Mouse (Mus musculus) testis, adult 2 months (tissue): ENCODE data around the gene Dst.

Source experiments
- CTCF ChIP-seq: fragments of 200-500 bp; IDR thresholded peaks from 2 replicates; pipeline ENCODE4 v1.5.1; 2012; ENCODE audit warnings: low read depth, mild to moderate bottlenecking, inconsistent platforms, low read length, moderate library complexity; ENCODE audit not compliant: control insufficient read depth, insufficient read depth, insufficient replicate concordance
- POLR2A ChIP-seq: fragments of 200-500 bp; IDR thresholded peaks from 2 replicates; pipeline ENCODE4 v1.6.1; 2012; ENCODE audit warnings: low read depth, mild to moderate bottlenecking, inconsistent platforms, low read length, moderate library complexity; ENCODE audit not compliant: control insufficient read depth

- TF ChIP-seq POLR2A (no peak), CTCF (no peak)
Measured at GRCm38 (mm10) chr1:33906927-33907326, 1.1 kb upstream of the Dst start.
